ENCODE assay signal across 9 mouse cellular contexts in genomic region chr5:91307907-91308306, GRCm38 (mm10).
DNase-seq lines count a peak whose midpoint lies in the region; ATAC-seq and TF ChIP-seq lines count a peak whose summit lies in the region.
"Had no signal": no experiment of that assay in that cellular context is flagged by ENCODE, and none has a peak within 500 bp of the region (broad histone marks: within the 10 kb centered on the region; RNA-seq: fewer than 3 reads in every experiment).

No protein-coding gene starts in this region.

- no peaks in the 10 kb centered on the region for H3K4me1 ChIP-seq in thymus, adult 2 months (replicated peaks; ENCODE audit: control insufficient read depth, insufficient read depth, low read length)
- no peaks in the 10 kb centered on the region for H3K4me1 ChIP-seq in forebrain, embryonic 11.5 days (replicated peaks; ENCODE audit: control insufficient read depth, insufficient read depth, low read length)
- H3K4me1 ChIP-seq in intestine, postnatal 0 days (replicated peaks; ENCODE audit: control insufficient read depth, insufficient read depth, low read length), result no peaks in the 10 kb centered on the region
- H3K4me1 ChIP-seq in limb, embryonic 11.5 days (ENCODE audit: control insufficient read depth, insufficient read depth, low read length), result no peaks in the 10 kb centered on the region

- no peak overlapping the region for H3K9ac ChIP-seq in forebrain, embryonic 11.5 days (ENCODE audit: low read length)
- H3K9ac ChIP-seq in intestine, postnatal 0 days (ENCODE audit: low read depth, low read length), result no peak overlapping the region
- no peak overlapping the region for H3K9ac ChIP-seq in limb, embryonic 11.5 days (ENCODE audit: low read length)

- no peaks in the 10 kb centered on the region for H3K27me3 ChIP-seq in thymus, adult 2 months (ENCODE audit: control insufficient read depth, insufficient read depth, low read length)
- H3K27me3 ChIP-seq in forebrain, embryonic 11.5 days (ENCODE audit: control insufficient read depth, insufficient read depth, low read length), result no peaks in the 10 kb centered on the region
- no peaks in the 10 kb centered on the region for H3K27me3 ChIP-seq in intestine, postnatal 0 days (replicated peaks; ENCODE audit: control insufficient read depth, insufficient read depth, low read length)
- H3K27me3 ChIP-seq in limb, embryonic 11.5 days (ENCODE audit: control insufficient read depth, insufficient read depth, low read length), result no peaks in the 10 kb centered on the region

- H3K9me3 ChIP-seq in forebrain, embryonic 11.5 days (ENCODE audit: control insufficient read depth, low read length), result no peaks in the 10 kb centered on the region
- H3K9me3 ChIP-seq in intestine, postnatal 0 days (ENCODE audit: control insufficient read depth), result no peaks in the 10 kb centered on the region
- no peaks in the 10 kb centered on the region for H3K9me3 ChIP-seq in limb, embryonic 11.5 days (ENCODE audit: control insufficient read depth, low read length)

- no peak overlapping the region for H3K4me2 ChIP-seq in forebrain, embryonic 11.5 days (ENCODE audit: low read depth, low read length, severe bottlenecking)
- H3K4me2 ChIP-seq in intestine, postnatal 0 days (replicated peaks; ENCODE audit: low read depth), result no peak overlapping the region
- no peak overlapping the region for H3K4me2 ChIP-seq in limb, embryonic 11.5 days (ENCODE audit: low read depth, severe bottlenecking)

- ATAC-seq in forebrain, embryonic 11.5 days (replicated peaks; ENCODE audit: low FRiP score), result peak; percentile 70
- no peak for ATAC-seq in intestine, postnatal 0 days
- ATAC-seq in limb, embryonic 11.5 days (ENCODE audit: insufficient number of reproducible peaks, low FRiP score, low TSS enrichment, low read depth), result no peak

- no peak for TF ChIP-seq CTCF in thymus, adult 2 months (IDR thresholded peaks at IDR 0.05; ENCODE audit: borderline replicate concordance, control insufficient read depth, extremely low read depth, insufficient read depth, low read length, poor library complexity)
- peak; percentile 91 for TF ChIP-seq CTCF in intestine, postnatal 0 days (IDR thresholded peaks at IDR 0.05; ENCODE audit: low read depth)

- 6% methylated on average over 1 of the region's 1 CpGs for WGBS in thymus, adult 2 months
- 7% methylated on average over 1 of the region's 1 CpGs for WGBS in forebrain, embryonic 11.5 days
- WGBS in intestine, postnatal 0 days, result 5% methylated on average over 1 of the region's 1 CpGs
- 15% methylated on average over 1 of the region's 1 CpGs for WGBS in limb, embryonic 11.5 days

- no peak for TF ChIP-seq POLR2A in thymus, adult 2 months (IDR thresholded peaks at IDR 0.05; ENCODE audit: control insufficient read depth, extremely low read depth, insufficient read depth, low read length, poor library complexity)

- peak; percentile 18 for DNase-seq in thymus, adult 2 months
- no peak for DNase-seq in thymus, postnatal 36 days
- DNase-seq in brain, adult 2 months (ENCODE audit: low read depth, low spot score), result peak; percentile 79
- DNase-seq in forebrain, embryonic 11.5 days (ENCODE audit: low spot score), result no peak
- DNase-seq in limb, embryonic 11.5 days (ENCODE audit: low spot score), result peak; percentile 47
- peak; percentile 40 for DNase-seq in retina, adult 2 months (ENCODE audit: low read depth, low spot score)
- no peak for DNase-seq in gastrocnemius, postnatal 14 days

- H3K36me3 ChIP-seq in thymus, adult 2 months (ENCODE audit: control insufficient read depth, insufficient read depth, low read length), result no peaks in the 10 kb centered on the region
- H3K36me3 ChIP-seq in forebrain, embryonic 11.5 days (ENCODE audit: control insufficient read depth, insufficient read depth, low read length), result no peaks in the 10 kb centered on the region
- H3K36me3 ChIP-seq in intestine, postnatal 0 days (ENCODE audit: control insufficient read depth, insufficient read depth), result no peaks in the 10 kb centered on the region
- H3K36me3 ChIP-seq in limb, embryonic 11.5 days (ENCODE audit: control insufficient read depth, insufficient read depth, low read length), result no peaks in the 10 kb centered on the region

- H3K4me3 ChIP-seq in thymus, adult 2 months (ENCODE audit: control insufficient read depth, insufficient read depth, low read length), result no peak overlapping the region
- H3K4me3 ChIP-seq in forebrain, embryonic 11.5 days (ENCODE audit: low read depth, low read length), result no peak overlapping the region
- no peak overlapping the region for H3K4me3 ChIP-seq in intestine, postnatal 0 days (ENCODE audit: low read depth, low read length)
- no peak overlapping the region for H3K4me3 ChIP-seq in limb, embryonic 11.5 days (ENCODE audit: low read depth, low read length)
- H3K4me3 ChIP-seq: myocyte had no signal

- no peak overlapping the region for H3K27ac ChIP-seq in thymus, adult 2 months (ENCODE audit: control insufficient read depth, insufficient read depth, low read length)
- H3K27ac ChIP-seq in forebrain, embryonic 11.5 days (ENCODE audit: low read depth, low read length), result no peak overlapping the region
- H3K27ac ChIP-seq in intestine, postnatal 0 days (ENCODE audit: low read depth, low read length), result no peak overlapping the region
- no peak overlapping the region for H3K27ac ChIP-seq in limb, embryonic 11.5 days (replicated peaks; ENCODE audit: low read depth, low read length)

- intact Hi-C loops in gastrocnemius, postnatal 14 days (cut with DNase I; ENCODE audit: low total_unique reads), result loop anchor here (5.0 kb wide), 1 partner anchor 331 kb away; no protein-coding TSS in a partner anchor

Comparison
In these comparisons a context has a peak if more than half of its experiments do, and no peak if none do; other contexts are left out.
1. DNase-seq: peak in thymus, adult 2 months (single experiment), brain, adult 2 months (single experiment), limb, embryonic 11.5 days (single experiment) and retina, adult 2 months (single experiment); none in thymus, postnatal 36 days (0 of 2), forebrain, embryonic 11.5 days (single experiment) and gastrocnemius, postnatal 14 days (single experiment).